Mouse (Mus musculus): ENCODE results near the gene Cers6.

Cers6 gene

GRCm38 (mm10) chr2:69113829-69114547 lies 252.7 kb downstream of the Cers6 start:
- DNase-seq (ENCODE audit: low spot score in 2 of 2) = no peak

- no peak for DNase-seq (ENCODE audit: low spot score in 2 of 2)
These were observed 254.7 kb downstream of the Cers6 start for GRCm38 (mm10) chr2:69115921-69116320.

DNA sequence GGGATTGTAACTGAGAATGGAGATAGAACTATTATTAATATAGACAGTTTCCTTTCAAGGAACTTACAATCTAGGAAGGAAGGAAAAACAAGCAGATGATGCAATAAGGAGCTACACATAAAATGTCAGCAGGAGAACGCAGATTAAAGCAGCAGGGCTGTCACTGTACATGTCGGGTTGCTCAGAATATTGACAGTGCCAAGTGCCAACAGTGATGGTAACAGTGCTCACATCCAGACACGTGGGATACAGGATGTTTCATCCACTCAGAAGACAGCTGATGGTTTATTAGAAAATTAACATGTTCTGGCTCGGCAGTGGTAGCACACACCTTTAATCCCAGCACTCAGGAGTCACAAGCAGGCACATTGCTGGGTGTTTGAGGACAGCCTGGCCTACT lies 255.5 kb downstream of the Cers6 start:
- no peak for DNase-seq (ENCODE audit: low spot score in 2 of 2)

GRCm38 (mm10) chr2:69118994-69119393 lies 257.8 kb downstream of the Cers6 start:
- DNase-seq (ENCODE audit: low spot score in 2 of 2) = no peak

DNA sequence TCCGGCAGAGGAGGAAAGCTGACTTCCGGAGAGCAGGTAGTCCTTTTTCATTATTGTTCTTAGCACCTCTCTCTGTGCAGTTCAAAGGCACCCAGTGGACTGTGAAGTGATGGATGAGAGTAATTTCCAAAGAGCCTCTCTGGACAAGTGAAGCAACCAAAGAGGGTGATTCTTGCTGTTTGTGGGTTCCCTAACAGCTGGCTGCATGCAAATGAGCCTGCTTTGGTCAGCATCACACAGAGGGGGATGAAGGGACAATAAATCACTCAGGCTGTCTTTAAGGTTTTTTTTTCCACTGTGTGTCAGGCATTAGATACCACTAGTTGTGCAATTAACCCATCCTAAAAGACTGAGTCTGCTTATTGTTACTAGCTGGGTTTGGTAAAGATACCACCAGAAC lies 258.5 kb downstream of the Cers6 start:
- DNase-seq (ENCODE audit: low spot score in 2 of 2) = no peak

DNA sequence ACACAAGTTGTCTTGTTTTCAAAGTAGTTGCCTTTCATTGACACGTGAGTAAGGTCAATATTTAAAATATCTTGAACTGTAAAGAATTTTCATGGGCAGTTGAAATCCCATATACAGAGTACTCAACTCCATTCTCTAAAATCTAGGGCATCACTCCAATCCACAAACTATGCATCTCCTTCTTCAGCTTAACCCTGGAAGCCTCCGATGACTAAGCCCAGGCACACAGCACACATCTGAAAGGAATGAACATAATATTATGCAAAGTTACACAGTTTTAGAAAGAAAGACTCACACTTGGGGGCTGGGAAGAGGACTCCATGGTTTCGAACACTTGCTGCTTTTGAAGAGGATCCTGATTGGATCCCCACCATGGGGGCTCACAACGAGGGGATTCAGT lies 260.4 kb downstream of the Cers6 start:
- no peak for DNase-seq (ENCODE audit: low spot score in 2 of 2)

DNA sequence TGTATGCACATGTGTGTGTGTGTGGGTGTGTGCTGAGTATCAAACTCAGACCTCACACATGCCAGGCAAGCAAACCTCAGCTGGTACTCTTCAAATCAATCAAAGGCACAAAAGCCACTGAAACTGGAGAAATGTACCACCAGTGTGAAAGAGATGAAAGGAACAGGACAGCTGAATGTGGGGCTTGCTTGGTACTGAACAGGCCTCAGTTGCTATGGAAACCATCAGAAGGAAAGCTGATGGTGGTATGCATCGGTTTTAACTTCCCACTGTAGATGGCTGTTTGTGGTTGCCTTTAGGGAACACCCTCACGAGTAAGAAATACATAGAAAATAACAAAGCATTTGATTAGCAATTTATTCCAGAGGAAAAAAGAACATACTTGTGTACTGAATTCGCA lies 264.2 kb downstream of the Cers6 start:
- no peak for DNase-seq (ENCODE audit: low spot score in 2 of 2)

GRCm38 (mm10) chr2:69128321-69128720 lies 267.1 kb downstream of the Cers6 start:
- DNase-seq (ENCODE audit: low spot score in 2 of 2) = no peak

GRCm38 (mm10) chr2:69128921-69129395 lies 267.7 kb downstream of the Cers6 start:
- no peak for DNase-seq (ENCODE audit: low spot score in 2 of 2)

DNA sequence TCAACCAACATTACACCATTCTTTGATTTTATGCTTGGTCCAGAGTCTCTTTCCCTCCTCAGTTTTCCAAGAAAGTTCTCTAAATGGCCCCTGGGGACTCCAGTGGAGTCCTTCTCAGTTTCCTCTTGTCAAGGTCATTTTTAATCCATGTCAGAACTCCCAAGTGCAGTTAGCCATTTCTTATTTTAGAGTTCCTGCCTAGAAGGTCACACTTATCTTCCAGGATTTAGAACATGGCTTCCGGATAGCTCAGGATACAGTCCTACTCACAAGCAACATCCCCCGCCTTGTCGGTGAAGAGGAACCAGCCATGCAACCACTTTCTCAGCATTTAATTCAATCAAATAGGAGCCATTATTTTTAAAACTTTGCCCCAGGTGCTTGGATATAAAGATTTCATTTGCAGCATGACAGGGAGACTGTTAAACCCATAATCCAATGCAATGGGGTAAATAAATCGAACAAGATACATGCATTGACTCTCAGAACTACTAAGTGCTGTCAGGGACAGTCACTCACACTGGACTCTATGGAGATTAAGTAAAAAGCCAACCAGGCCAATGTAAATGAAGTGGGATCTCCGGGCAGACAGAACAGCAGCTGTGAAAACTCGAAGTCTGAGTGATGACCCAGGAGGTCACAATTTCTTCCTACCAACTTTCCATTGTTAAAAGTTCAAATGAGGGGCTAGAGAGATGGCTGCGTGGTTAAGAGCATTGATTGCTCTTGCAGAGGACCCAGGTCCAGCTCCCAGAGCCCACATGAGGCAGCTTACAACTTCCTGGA lies 268.4 kb downstream of the Cers6 start:
- DNase-seq (ENCODE audit: low spot score in 2 of 2) = no peak

DNA sequence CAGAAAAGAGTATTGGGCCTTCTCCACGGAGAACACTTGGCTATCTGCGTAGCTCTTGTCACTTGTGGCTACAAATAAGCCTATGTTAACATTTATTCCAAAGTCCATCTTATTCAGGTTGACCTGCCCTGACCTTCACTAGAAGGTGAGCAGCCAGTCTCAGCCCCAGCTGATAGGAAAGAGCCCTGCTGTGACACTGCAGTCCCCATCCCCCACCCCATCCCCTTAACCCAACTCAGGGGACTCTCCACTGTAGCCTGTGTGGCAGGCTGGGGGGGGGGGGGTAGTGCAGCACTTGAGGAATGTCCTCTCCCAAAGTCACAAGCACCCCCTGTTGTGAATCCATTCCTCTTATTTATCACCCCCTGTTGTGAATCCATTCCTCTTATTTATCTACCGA lies 270.8 kb downstream of the Cers6 start:
- DNase-seq (ENCODE audit: low spot score in 2 of 2) = no peak

DNA sequence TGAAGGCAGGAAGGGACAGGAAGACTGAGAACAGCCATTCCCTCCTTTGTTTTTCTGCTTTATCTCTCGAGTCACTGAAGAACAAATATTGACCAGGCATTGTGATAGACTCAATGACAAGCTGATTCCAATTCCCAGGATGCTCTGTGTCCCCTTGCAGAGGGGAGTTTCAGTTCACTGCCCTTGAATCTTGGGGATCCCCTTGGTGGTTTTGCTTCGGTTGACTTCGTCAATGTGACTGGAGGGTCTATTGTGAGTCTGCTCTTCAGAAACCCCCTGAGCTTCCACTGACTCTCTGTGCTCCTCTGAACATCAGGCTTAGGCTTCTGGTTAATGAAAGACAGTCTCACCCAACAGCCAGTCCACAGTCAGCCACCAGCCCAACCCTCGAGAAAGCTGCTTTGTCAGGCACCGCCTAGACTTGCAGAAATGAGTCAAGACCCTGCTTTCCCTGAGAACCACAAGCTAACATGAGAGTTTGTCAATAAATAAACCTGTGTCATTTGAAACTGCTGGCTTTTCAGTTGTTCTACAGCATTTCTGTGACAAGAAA lies 271.3 kb downstream of the Cers6 start:
- DNase-seq (ENCODE audit: low spot score in 2 of 2) = no peak

DNA sequence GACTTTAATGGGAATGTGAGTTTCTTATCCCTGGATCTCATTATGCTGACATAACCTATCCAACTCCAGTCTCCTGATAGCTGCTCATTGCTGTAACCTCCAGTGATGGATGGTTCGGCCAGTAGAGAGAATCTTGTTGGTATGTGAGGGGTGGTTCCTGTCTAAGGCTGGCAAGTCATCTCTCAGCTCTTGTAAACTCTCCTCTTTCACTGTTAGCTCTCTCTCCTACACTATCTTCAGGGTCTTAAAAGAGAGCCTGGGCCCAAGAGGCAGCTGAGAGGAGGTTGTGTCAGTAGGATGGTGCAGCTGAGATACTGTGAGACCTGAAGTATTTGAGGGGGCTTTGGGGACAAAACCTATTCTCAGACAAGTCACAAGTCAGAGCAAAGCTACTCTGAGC lies 272.9 kb downstream of the Cers6 start:
- no peak for DNase-seq (ENCODE audit: low spot score in 2 of 2)

DNA sequence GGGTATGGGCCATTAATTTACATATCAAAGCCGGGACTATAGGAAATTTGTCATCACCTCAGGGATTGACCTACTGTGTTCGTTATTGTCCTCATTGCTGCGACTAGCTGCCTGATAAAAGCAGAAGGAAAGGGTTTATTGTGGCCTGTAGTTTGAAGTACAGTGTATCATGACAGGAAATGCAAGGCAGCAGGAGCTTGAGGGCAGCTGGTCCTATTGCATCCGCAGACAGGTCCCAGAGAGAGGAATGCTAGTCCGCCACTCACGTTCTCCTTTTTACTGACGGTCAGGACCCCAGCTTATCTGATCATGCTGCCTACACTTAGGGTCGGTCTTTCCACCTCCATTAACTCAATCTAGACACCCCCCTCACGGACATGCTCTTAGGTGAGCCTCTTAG lies 273.7 kb downstream of the Cers6 start:
- no peak for DNase-seq (ENCODE audit: low spot score in 2 of 2)

- DNase-seq (ENCODE audit: low spot score in 2 of 2) = no peak
These were observed 274.7 kb downstream of the Cers6 start, which contains the start of gene Nostrin for GRCm38 (mm10) chr2:69135661-69136576. TSS of gene Nostrin (plus strand) at chr2:69135800.

DNA sequence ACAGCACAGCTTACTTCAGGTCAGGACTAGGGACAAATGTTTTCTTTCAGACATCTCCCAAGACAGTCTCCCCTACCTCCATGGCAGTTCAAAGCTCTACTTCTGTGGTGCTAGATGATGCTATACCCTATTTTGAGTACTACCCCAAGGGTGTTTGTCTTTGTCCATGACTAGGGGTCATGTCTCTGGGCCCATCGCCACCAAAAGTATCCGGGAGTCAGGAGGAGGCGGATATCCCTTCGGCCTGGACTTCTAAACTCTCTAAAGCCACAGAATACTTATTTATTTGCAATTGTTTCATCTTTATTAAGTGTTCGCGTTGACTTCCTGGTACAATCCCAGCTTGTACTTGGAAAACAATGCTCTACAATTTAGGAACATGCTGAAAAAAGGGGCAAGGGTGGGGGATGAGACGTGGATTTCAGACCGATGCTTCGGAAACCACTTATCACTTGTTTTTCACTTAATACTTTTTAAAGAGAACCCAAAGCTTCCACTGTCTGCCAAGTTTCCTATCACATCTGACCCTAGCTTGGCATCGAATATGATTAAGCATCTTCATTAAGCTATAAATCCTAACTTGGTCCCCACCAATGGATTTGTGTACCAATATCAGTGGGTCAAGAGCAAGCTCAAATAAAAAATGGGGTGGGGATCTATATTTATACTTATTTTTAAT lies 276.3 kb downstream of the Cers6 start:
- DNase-seq (ENCODE audit: low spot score in 2 of 2) = no peak

- peak in 1 of 2 experiments; percentile 11 for DNase-seq (ENCODE audit: low spot score in 2 of 2)
These were observed 277.5 kb downstream of the Cers6 start for GRCm38 (mm10) chr2:69138759-69139158.

DNA sequence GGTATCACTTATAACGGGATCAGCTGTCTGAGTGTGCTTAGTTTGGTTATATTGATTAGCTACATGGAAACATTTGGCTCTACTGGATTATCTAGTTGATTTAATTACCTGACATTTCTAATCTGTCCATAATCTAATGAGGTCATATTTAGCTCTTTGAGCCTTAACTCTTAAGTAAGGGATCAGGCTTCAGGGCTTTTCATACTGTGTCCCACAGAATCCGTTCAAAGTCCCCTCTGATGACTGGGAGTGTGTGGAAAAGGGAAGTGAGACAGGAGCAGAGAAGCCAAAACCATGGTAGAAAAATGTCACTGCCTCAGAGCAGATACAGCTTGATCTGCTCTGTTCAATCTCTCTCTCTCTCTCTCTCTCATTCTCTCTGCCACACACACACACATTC lies 279.0 kb downstream of the Cers6 start:
- DNase-seq (ENCODE audit: low spot score in 2 of 2) = no peak

- DNase-seq (ENCODE audit: low spot score in 2 of 2) = no peak
These were observed 279.6 kb downstream of the Cers6 start for GRCm38 (mm10) chr2:69140816-69141215.

GRCm38 (mm10) chr2:69148691-69149090 lies 287.4 kb downstream of the Cers6 start:
- no peak for DNase-seq (ENCODE audit: low spot score in 2 of 2)

DNA sequence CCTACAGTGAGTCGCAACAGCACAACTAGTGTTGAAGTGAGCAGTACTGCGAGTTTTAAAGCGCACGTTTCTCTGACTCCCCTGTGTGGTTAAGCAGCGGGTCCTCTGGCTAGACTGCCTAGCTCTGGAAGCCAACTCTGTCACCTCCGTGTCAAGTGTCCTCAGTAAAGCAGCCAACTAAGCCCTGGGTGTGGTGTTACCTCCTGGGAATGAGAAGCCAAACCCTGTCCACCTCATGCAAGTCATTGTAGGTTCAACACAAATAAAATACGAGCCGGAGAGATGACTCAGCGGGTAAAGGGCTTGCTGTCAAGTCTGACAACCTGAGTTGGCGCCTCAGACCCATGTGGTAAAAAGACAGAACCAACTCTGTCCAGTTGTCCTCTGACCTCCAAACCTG lies 287.9 kb downstream of the Cers6 start:
- no peak for DNase-seq (ENCODE audit: low spot score in 2 of 2)

Data from left cerebral cortex, adult 9 months (tissue).